Mouse (Mus musculus) lung, postnatal 0 days (tissue): Measurements from ENCODE around the gene Pea15a.

ENCODE experiments used
- CTCF ChIP-seq: IDR thresholded peaks from 2 replicates; pipeline ENCODE4 v1.5.1; 2016; ENCODE audit warnings: antibody characterized with exemption, mild to moderate bottlenecking
- EP300 ChIP-seq: IDR thresholded peaks from 2 replicates; pipeline ENCODE4 v1.6.1; 2016; ENCODE audit warnings: antibody characterized with exemption, mild to moderate bottlenecking, control low read depth

GRCm38 (mm10) chr1:172197146-172197545, 9.5 kb downstream of the Pea15a start:
- TF ChIP-seq CTCF = no peak
- TF ChIP-seq EP300 = no peak
